Mouse (Mus musculus) CD4-positive naive resting alpha-beta T cell, adult 57 days (primary cell): ENCODE measurements around the gene Knl1. TPM values are rescaled to one million over a fixed set of nuclear protein-coding genes. Genes with fewer than 3 reads are reported as not detected.

Experiments used
- total RNA-seq: library from RNA; stranded (reverse); gene quantifications from one replicate; pipeline ENCODE4 v1.2.4, GENCODE M21; 2023

Gene Knl1
- 1.2 TPM for total RNA-seq

GRCm38 (mm10) chr2:119046649-119047611 is at the start of gene Knl1:
Knl1 (plus strand) TSS chr2:119047119.

GRCm38 (mm10) chr2:119028941-119029551 is 17.9 kb upstream of the Knl1 start, which contains the start of gene Ccdc32:
Ccdc32 (minus strand) TSS chr2:119029393.

GRCm38 (mm10) chr2:119034656-119035396 is 12.1 kb upstream of the Knl1 start, which contains the start of gene Rpusd2:
Rpusd2 (plus strand) TSS chr2:119034790.

GRCm38 (mm10) chr2:119112438-119113112 is 65.7 kb downstream of the Knl1 start, which contains the start of gene Rad51:
Rad51 (plus strand) TSS chr2:119112793.

Other genes with a start within 250 kb of the Knl1 start
- 5.9 TPM for gene Knstrn, start 233.1 kb upstream of the Knl1 start, total RNA-seq
- 76.7 TPM for gene Ivd, start 185.2 kb upstream of the Knl1 start, total RNA-seq
- 36.4 TPM for gene Bahd1, start 146.7 kb upstream of the Knl1 start, total RNA-seq
- gene Chst14, start 120.6 kb upstream of the Knl1 start, total RNA-seq, result 3.8 TPM
- gene Ccdc32, start 17.7 kb upstream of the Knl1 start, total RNA-seq, result 12.6 TPM
- 12.7 TPM for gene Rpusd2, start 12.3 kb upstream of the Knl1 start, total RNA-seq
- 1.1 TPM for gene Rad51, start 65.7 kb downstream of the Knl1 start, total RNA-seq
- 23.4 TPM for gene Rmdn3, start 109.9 kb downstream of the Knl1 start, total RNA-seq
- gene Gchfr, start 120.7 kb downstream of the Knl1 start, total RNA-seq, result not detected
- 0.30 TPM for gene Gm14137, start 127.4 kb downstream of the Knl1 start, total RNA-seq
- 32.5 TPM for gene Zfyve19, start 161.5 kb downstream of the Knl1 start, total RNA-seq
- 22.2 TPM for gene Dnajc17, start 161.7 kb downstream of the Knl1 start, total RNA-seq
- not detected for gene Ppp1r14d, start 182.8 kb downstream of the Knl1 start, total RNA-seq
- 0.53 TPM for gene Spint1, start 190.2 kb downstream of the Knl1 start, total RNA-seq
- gene Rhov, start 224.2 kb downstream of the Knl1 start, total RNA-seq, result not detected
- 23.3 TPM for gene Vps18, start 241.6 kb downstream of the Knl1 start, total RNA-seq